Comparison of ENCODE assay signal across 8 mouse cellular contexts in genomic region chr19:44895245-44895644, GRCm38 (mm10). TPM values are rescaled to one million over a fixed set of nuclear protein-coding genes. Genes with fewer than 3 reads are reported as not detected.
DNase-seq lines count a peak whose midpoint lies in the region; ATAC-seq and TF ChIP-seq lines count a peak whose summit lies in the region.
"Had no signal": no experiment of that assay in that cellular context is flagged by ENCODE, and none has a peak within 500 bp of the region (broad histone marks: within the 10 kb centered on the region; RNA-seq: fewer than 3 reads in every experiment).

No protein-coding gene starts in this region.

- H3K79me2 ChIP-seq in MEL (ENCODE audit: control insufficient read depth, insufficient read depth, low read length, poor library complexity) = no peaks in the 10 kb centered on the region

- H3K9me3 ChIP-seq in MEL (replicated peaks; ENCODE audit: insufficient read depth, low read length) = no peaks in the 10 kb centered on the region
- H3K9me3 ChIP-seq in embryonic facial prominence, embryonic 12.5 days = no peaks in the 10 kb centered on the region
- H3K9me3 ChIP-seq in heart, embryonic 15.5 days (replicated peaks) = no peaks in the 10 kb centered on the region
- H3K9me3 ChIP-seq: limb, embryonic 15.5 days had no signal

- no peak overlapping the region for H3K4me2 ChIP-seq in embryonic facial prominence, embryonic 12.5 days (replicated peaks)
- H3K4me2 ChIP-seq in heart, embryonic 15.5 days = no peak overlapping the region
- H3K4me2 ChIP-seq: limb, embryonic 15.5 days had no signal

- TF ChIP-seq POLR2A in MEL (IDR thresholded peaks at IDR 0.05; ENCODE audit: control insufficient read depth in 1 of 2, insufficient read depth in 1 of 2, low read depth in 1 of 2, low read length in 2 of 2, poor library complexity in 1 of 2) = no peak

- no peaks in the 10 kb centered on the region for H3K4me1 ChIP-seq in MEL (ENCODE audit: control insufficient read depth in 1 of 2, insufficient read depth in 2 of 2, low read length in 2 of 2)
- peaks cover 24% of the 10 kb centered on the region for H3K4me1 ChIP-seq in embryonic facial prominence, embryonic 12.5 days
- peaks cover 28% of the 10 kb centered on the region for H3K4me1 ChIP-seq in heart, embryonic 15.5 days (replicated peaks)

- no peak overlapping the region for H3K27ac ChIP-seq in MEL (ENCODE audit: control insufficient read depth, low read depth, low read length)
- H3K27ac ChIP-seq in embryonic facial prominence, embryonic 12.5 days = no peak overlapping the region
- no peak overlapping the region for H3K27ac ChIP-seq in heart, embryonic 15.5 days
- H3K27ac ChIP-seq in layer of hippocampus, adult 2 months = no peak overlapping the region
- H3K27ac ChIP-seq: limb, embryonic 15.5 days had no signal

- H3K36me3 ChIP-seq in MEL (ENCODE audit: control insufficient read depth in 1 of 2, insufficient read depth in 2 of 2, low read length in 2 of 2) = no peaks in the 10 kb centered on the region
- H3K36me3 ChIP-seq in embryonic facial prominence, embryonic 12.5 days = no peaks in the 10 kb centered on the region
- no peaks in the 10 kb centered on the region for H3K36me3 ChIP-seq in heart, embryonic 15.5 days
- H3K36me3 ChIP-seq: limb, embryonic 15.5 days had no signal

- no peak for TF ChIP-seq EP300 in MEL (IDR thresholded peaks at IDR 0.05; ENCODE audit: low read depth in 1 of 2, low read length in 2 of 2)

- no peak overlapping the region for H3K4me3 ChIP-seq in MEL (ENCODE audit: control insufficient read depth in 1 of 2, insufficient read depth in 1 of 2, low read depth in 2 of 2, low read length in 2 of 2)
- H3K4me3 ChIP-seq in embryonic facial prominence, embryonic 12.5 days = no peak overlapping the region
- H3K4me3 ChIP-seq in heart, embryonic 15.5 days = no peak overlapping the region
- no peak overlapping the region for H3K4me3 ChIP-seq in layer of hippocampus, adult 2 months
- H3K4me3 ChIP-seq: limb, embryonic 15.5 days had no signal

- peaks cover 13 to 14% of the 10 kb centered on the region in 2 experiments for H3K27me3 ChIP-seq in MEL (ENCODE audit: control insufficient read depth in 1 of 2, insufficient read depth in 2 of 2, low read length in 2 of 2)
- peaks cover 35% of the 10 kb centered on the region for H3K27me3 ChIP-seq in embryonic facial prominence, embryonic 12.5 days
- H3K27me3 ChIP-seq in heart, embryonic 15.5 days = peaks cover 51% of the 10 kb centered on the region

- TF ChIP-seq CTCF in MEL (IDR thresholded peaks at IDR 0.05 in 2 of 3, conservative IDR thresholded peaks at IDR 0.05 in 1 of 3; ENCODE audit: control insufficient read depth in 1 of 3, insufficient read depth in 1 of 3, low read depth in 2 of 3, low read length in 3 of 3, poor library complexity in 1 of 3, severe bottlenecking in 1 of 3) = peak; percentile 82 to 93 (median 88)
- peak; percentile 89 for TF ChIP-seq CTCF in layer of hippocampus, adult 2 months (conservative IDR thresholded peaks at IDR 0.05)

- WGBS in embryonic facial prominence, embryonic 12.5 days = 3% methylated on average over 4 of the region's 4 CpGs
- WGBS in heart, embryonic 15.5 days = 0% methylated on average over 4 of the region's 4 CpGs

- H3K9ac ChIP-seq in MEL (ENCODE audit: control insufficient read depth, low read depth, low read length, poor library complexity, severe bottlenecking) = no peak overlapping the region
- H3K9ac ChIP-seq in embryonic facial prominence, embryonic 12.5 days = no peak overlapping the region
- H3K9ac ChIP-seq in heart, embryonic 15.5 days = no peak overlapping the region
- H3K9ac ChIP-seq: limb, embryonic 15.5 days had no signal

- ATAC-seq in embryonic facial prominence, embryonic 12.5 days (ENCODE audit: insufficient number of reproducible peaks, insufficient read depth, low FRiP score, low TSS enrichment) = 0 out of 2 replicates have a peak, but pooled peaks have one; percentile 54
- ATAC-seq in heart, embryonic 15.5 days (replicated peaks; ENCODE audit: insufficient number of reproducible peaks, insufficient read depth, low FRiP score, low read depth) = peak; percentile 47; the same call in 1 of the 2 replicates

- peak; percentile 86 for TF ChIP-seq RAD21 in MEL (IDR thresholded peaks at IDR 0.05; ENCODE audit: low read depth, low read length)

- DNase-seq in MEL (ENCODE audit: low read depth, low spot score) = peak; percentile 73
- peak; percentile 76 for DNase-seq in adrenal gland, postnatal 10 days
- peak; percentile 62 to 75 for DNase-seq in layer of hippocampus, adult 2 months (ENCODE audit: low spot score in 2 of 2)
- peak; percentile 64 for DNase-seq in lung, postnatal 25 days (ENCODE audit: low spot score)
- peak; percentile 71 for DNase-seq in right cerebral cortex, postnatal 4 days

TF ChIP-seq in MEL, 35 proteins besides CTCF, POLR2A, EP300 and RAD21:
- no peak for TF ChIP-seq BHLHE40 (IDR thresholded peaks at IDR 0.05; ENCODE audit: borderline replicate concordance, low read depth, low read length)
- peak; percentile 87 for TF ChIP-seq SMC3 (IDR thresholded peaks at IDR 0.05; ENCODE audit: low read depth, low read length)
- no peak for TF ChIP-seq MYC (IDR thresholded peaks at IDR 0.05; ENCODE audit: low read depth, low read length)
- TF ChIP-seq MXI1 (IDR thresholded peaks at IDR 0.05; ENCODE audit: low read depth, low read length) = no peak
- no peak for TF ChIP-seq GABPA (IDR thresholded peaks at IDR 0.05; ENCODE audit: low read depth, low read length)
- TF ChIP-seq ZC3H11A (IDR thresholded peaks at IDR 0.05; ENCODE audit: low read depth, low read length) = peak; percentile 68
- no peak for TF ChIP-seq MAX (IDR thresholded peaks at IDR 0.05; ENCODE audit: low read length)
- no peak for TF ChIP-seq GATA1 (IDR thresholded peaks at IDR 0.05; ENCODE audit: low read depth, low read length)

RNA-seq across cellular contexts. Expression of gene Slf2, which starts 35.7 kb away (rescaled TPM):
- 35.4 and 36.7 TPM in 2 replicates for total RNA-seq in MEL (2012; rRNA removed)
- polyA plus RNA-seq in MEL (2012; ENCODE audit: insufficient read depth in 1 of 2, insufficient read length in 2 of 2, low read depth in 1 of 2, low replicate concordance in 2 of 2, missing spikeins in 1 of 2) = 100 to 1,000 TPM in 1 of 2 experiments, 10 to 100 TPM in 1; 30.2 to 109 TPM
- 10 to 100 TPM; 22.6 to 31.5 TPM for total RNA-seq in adrenal gland, postnatal 10 days (2021)
- polyA plus RNA-seq in embryonic facial prominence, embryonic 12.5 days (2016; fragmentation: Nextera tagmentation; extraction: Ambion mirVana) = 50.1 and 51.6 TPM in 2 replicates
- 28.1 and 30.0 TPM in 2 replicates for polyA plus RNA-seq in heart, embryonic 15.5 days (2015; fragmentation: Nextera tagmentation; extraction: Ambion mirVana)
- 10 to 100 TPM; 35.6 to 43.9 TPM for total RNA-seq in layer of hippocampus, adult 2 months (2021)
